Mouse (Mus musculus) embryonic facial prominence, embryonic 15.5 days (tissue): Measurements from ENCODE around the gene Hnrnpll. TPM values are rescaled to one million over a fixed set of nuclear protein-coding genes. Genes with fewer than 3 reads are reported as not detected.
A peak's percentile ranks its signal among the peaks of the same experiment; 100 is the strongest.

Experiments
- ATAC-seq: fragments of 200-750 bp; cut with Nextera tagmentation; 2 replicates; pipeline ENCODE4 v1.8.0; 2017; ENCODE audit warnings: low read depth, moderate TSS enrichment; ENCODE audit not compliant: insufficient number of reproducible peaks, low FRiP score, low TSS enrichment
- H3K27ac ChIP-seq: fragments of 300-500 bp; sonication (generic); replicated peaks from 2 replicates; pipeline ENCODE4 v1.5.1; 2015; ENCODE audit warnings: mild to moderate bottlenecking, inconsistent platforms
- H3K27me3 ChIP-seq: fragments of 300-500 bp; sonication (generic); 2 replicates; pipeline ENCODE4 v1.6.1; 2015; ENCODE audit warnings: inconsistent platforms
- H3K36me3 ChIP-seq: fragments of 300-500 bp; sonication (generic); 2 replicates; pipeline ENCODE4 v1.6.1; 2015; ENCODE audit warnings: mild to moderate bottlenecking, inconsistent platforms
- H3K4me1 ChIP-seq: fragments of 300-500 bp; sonication (generic); 2 replicates; pipeline ENCODE4 v1.6.1; 2015; ENCODE audit warnings: inconsistent platforms
- H3K4me2 ChIP-seq: fragments of 300-500 bp; sonication (generic); replicated peaks from 2 replicates; pipeline ENCODE4 v1.6.1; 2015; ENCODE audit warnings: mild to moderate bottlenecking, inconsistent platforms
- H3K4me3 ChIP-seq: fragments of 300-500 bp; sonication (generic); replicated peaks from 2 replicates; pipeline ENCODE4 v1.5.1; 2015; ENCODE audit warnings: mild to moderate bottlenecking, inconsistent platforms
- H3K9ac ChIP-seq: fragments of 300-500 bp; sonication (generic); 2 replicates; pipeline ENCODE4 v1.6.1; 2015; ENCODE audit warnings: inconsistent platforms
- H3K9me3 ChIP-seq: fragments of 300-500 bp; sonication (generic); replicated peaks from 2 replicates; pipeline ENCODE4 v1.6.1; 2016; ENCODE audit warnings: inconsistent platforms
- WGBS: fragments of 180-500 bp; shearing (Covaris S2); methylation state at CpG from one replicate; pipeline ENCODE4 v1.1.7; 2015; 5-methylcytosine and 5-hydroxymethylcytosine counted together
- polyA plus RNA-seq: library from polyadenylated mRNA; unstranded; fragments of >200 nt; fragmentation: Nextera tagmentation; extraction: Ambion mirVana; gene quantifications from 2 replicates; pipeline ENCODE4 v1.2.1, GENCODE M21; 2015

Gene Hnrnpll
- polyA plus RNA-seq, 1 experiment from 2014 or later: 59.8 TPM

DNA sequence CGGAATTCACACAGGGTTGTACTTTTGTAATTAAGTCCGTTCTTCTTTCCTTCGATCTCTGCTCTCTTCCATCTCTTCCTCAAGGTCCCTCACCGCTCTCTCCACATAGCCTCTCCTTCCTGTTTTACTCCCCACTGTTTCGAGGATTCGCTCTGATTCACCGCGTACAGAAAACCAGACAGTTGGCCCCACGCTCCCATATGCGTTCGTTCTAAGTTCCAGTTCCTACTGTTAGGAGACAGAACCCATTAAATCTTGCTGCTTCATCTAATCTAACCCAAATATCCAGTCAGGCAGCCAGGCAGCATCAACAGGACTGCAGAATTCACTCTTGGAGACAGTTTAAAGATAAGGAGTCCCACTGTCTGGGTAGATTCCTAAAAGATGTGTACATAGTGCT, 24.5 kb upstream of the Hnrnpll start:
- no peak overlapping the region for H3K9ac ChIP-seq
- H3K4me2 ChIP-seq: no peak overlapping the region
- no peaks in the 10 kb centered on the region for H3K4me1 ChIP-seq
- no peaks in the 10 kb centered on the region for H3K9me3 ChIP-seq
- H3K36me3 ChIP-seq: no peaks in the 10 kb centered on the region
- no peak for ATAC-seq
- no peak overlapping the region for H3K4me3 ChIP-seq
- 90% methylated on average over 11 of the region's 11 CpGs for WGBS
- no peaks in the 10 kb centered on the region for H3K27me3 ChIP-seq
- H3K27ac ChIP-seq: no peak overlapping the region

DNA sequence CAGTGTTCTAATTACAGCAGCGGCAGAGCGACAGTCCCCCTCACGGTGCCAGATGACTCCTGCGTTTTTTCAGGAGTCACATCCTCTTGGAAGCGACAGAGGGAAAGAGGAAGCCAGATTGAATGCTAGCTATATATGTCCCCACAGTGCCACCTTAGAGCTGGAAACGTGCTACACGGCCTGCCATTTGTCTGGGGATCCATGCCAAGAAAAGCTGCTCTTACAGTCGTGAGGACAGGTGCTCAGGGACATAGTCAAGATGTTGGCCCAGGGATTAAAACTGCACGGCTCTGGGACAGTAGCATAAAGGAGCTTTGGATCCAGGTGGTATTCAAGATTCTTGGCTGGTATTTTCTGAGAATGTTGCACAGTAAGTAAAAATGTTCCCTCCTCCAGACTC, 22.3 kb upstream of the Hnrnpll start:
- H3K4me3 ChIP-seq: no peak overlapping the region
- no peak overlapping the region for H3K27ac ChIP-seq
- no peaks in the 10 kb centered on the region for H3K27me3 ChIP-seq
- no peak overlapping the region for H3K9ac ChIP-seq
- H3K4me1 ChIP-seq: no peaks in the 10 kb centered on the region
- no peak for ATAC-seq
- no peak overlapping the region for H3K4me2 ChIP-seq
- H3K36me3 ChIP-seq: no peaks in the 10 kb centered on the region
- 67% methylated on average over 9 of the region's 9 CpGs for WGBS
- no peaks in the 10 kb centered on the region for H3K9me3 ChIP-seq

DNA sequence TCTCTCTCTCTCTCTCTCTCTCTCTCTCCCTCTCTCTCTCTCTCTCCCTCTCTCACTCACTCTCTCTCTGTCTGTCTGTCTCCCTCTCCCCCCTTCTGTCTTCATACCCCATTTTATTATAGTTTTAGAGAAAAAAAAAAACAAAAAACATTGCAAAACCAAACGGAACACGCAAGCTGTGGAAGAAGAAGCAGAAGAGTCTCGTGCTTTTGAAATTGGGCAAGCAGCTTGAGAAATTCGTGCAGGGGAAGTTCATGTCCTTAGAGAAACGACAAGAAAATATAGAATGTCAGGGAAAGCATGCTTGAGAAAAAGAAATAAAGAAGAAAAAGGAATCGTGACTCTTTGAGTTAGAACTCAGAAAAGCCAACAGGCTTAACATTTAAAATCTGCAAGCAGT, 21.1 kb upstream of the Hnrnpll start:
- H3K36me3 ChIP-seq: no peaks in the 10 kb centered on the region
- H3K27me3 ChIP-seq: no peaks in the 10 kb centered on the region
- no peak for ATAC-seq
- 68% methylated on average over 6 of the region's 6 CpGs for WGBS
- H3K9ac ChIP-seq: no peak overlapping the region
- H3K27ac ChIP-seq: no peak overlapping the region
- H3K4me2 ChIP-seq: no peak overlapping the region
- H3K4me3 ChIP-seq: no peak overlapping the region
- H3K9me3 ChIP-seq: no peaks in the 10 kb centered on the region
- H3K4me1 ChIP-seq: no peaks in the 10 kb centered on the region

DNA sequence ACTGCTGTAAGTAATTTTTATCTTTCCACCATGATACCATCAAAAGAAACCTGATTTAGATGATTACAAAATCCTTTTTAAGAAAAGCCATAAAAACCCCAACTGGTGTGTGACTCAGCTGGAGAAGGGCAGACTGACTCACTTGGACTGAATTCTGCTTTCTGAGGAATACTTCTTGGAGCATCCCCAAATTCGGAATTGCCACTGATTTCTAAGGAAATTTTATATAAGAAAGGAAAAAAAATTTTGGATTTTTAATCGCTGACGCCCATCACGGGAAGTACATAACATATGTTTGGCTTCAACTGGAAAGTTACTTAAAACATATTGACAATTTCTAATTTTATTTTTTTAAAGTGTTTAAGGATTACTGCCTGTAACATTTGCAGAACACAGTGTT, 16.6 kb upstream of the Hnrnpll start:
- no peaks in the 10 kb centered on the region for H3K27me3 ChIP-seq
- H3K4me1 ChIP-seq: no peaks in the 10 kb centered on the region
- no peak overlapping the region for H3K27ac ChIP-seq
- H3K9ac ChIP-seq: no peak overlapping the region
- H3K4me2 ChIP-seq: no peak overlapping the region
- no peak for ATAC-seq
- H3K9me3 ChIP-seq: no peaks in the 10 kb centered on the region
- H3K36me3 ChIP-seq: no peaks in the 10 kb centered on the region
- no peak overlapping the region for H3K4me3 ChIP-seq
- WGBS: 79% methylated on average over 4 of the region's 4 CpGs

DNA sequence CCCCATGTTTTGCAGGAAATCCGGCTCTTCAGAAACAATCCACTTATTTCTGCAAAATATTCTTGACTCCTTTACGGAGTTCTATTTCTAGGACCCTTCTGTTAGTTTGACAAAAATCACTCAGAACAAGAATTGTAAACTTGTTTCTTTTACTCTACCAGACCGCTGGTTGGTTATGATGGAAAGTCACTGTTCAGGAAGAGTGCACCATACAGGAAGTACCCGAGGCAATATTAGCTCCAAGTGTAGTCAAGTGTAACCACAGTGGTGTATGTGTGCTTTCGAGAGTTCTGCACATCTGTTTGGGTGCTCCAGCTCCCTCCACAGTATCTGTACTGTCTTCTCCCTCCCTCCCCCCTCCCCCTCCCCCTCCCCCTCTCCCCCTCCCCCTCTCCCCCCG, 5.1 kb upstream of the Hnrnpll start:
- Histone ChIP-seq H3K36me3 (no peaks in the 10 kb centered on the region), H3K9me3 (no peaks in the 10 kb centered on the region), H3K27ac (no peak overlapping the region), H3K4me3 (no peak overlapping the region), H3K9ac (no peak overlapping the region), H3K27me3 (no peaks in the 10 kb centered on the region), H3K4me2 (no peak overlapping the region), H3K4me1 (peaks cover 3% of the 10 kb centered on the region; the same call in 1 of the 2 replicates)
- 82% methylated on average over 5 of the region's 6 CpGs for WGBS
- ATAC-seq: no peak

DNA sequence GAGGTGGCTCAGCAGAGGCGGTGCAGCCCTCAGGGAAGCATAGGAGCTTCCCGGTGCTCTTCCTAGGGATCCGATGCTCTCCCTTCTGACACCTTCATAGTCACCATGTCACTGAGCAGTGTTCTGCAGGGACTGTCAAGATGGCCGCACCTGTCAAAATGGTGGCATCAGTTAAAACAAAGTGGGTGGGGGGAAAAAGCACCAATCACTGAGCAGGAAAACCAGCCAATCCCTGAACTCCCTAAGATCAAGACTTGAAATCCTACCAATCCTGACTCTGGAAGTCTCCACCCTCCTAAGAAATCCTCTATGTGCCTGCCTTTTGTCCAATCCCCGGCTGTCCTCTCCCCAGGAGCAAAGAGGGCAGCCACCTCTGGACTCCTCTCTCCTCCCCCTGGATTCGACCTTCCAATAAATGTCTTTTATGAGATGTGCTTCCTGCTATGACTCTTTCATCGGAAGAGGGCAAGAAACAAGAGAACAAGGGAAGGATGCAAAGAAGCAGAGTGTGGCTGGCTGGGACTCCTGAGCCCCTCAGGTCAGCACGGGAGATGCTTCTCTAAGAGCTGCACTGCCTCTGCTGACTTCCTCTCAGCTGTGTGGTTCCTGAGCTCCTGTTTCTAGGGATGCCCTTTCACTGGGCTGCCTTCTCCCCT, 1.8 kb upstream of the Hnrnpll start:
- H3K27me3 ChIP-seq: no peaks in the 10 kb centered on the region
- H3K9me3 ChIP-seq: no peaks in the 10 kb centered on the region
- no peak overlapping the region for H3K4me3 ChIP-seq
- no peak overlapping the region for H3K9ac ChIP-seq
- no peak for ATAC-seq
- no peak overlapping the region for H3K27ac ChIP-seq
- H3K4me2 ChIP-seq: no peak overlapping the region
- H3K4me1 ChIP-seq: peaks cover 18% of the 10 kb centered on the region
- H3K36me3 ChIP-seq: no peaks in the 10 kb centered on the region
- 73% methylated on average over 8 of the region's 8 CpGs for WGBS

DNA sequence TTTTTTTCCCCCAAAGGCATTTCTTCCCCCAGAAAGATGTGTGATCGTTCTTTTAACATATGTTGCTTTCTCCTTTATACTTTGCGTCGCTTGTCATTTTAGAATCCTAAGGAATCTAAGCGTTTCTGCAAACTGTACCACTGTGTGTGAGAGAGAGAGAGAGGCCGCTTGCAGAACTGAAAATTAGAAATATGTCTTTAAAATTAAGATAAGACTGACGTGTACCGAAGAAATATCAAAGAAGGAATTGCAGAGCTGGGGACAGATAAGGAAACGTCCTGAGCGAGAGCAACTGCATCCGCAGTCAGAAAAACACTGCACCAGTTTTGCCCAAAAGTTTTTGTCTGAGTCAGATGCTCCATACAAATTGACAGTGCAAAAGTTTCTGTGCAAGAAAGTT, 1.3 kb upstream of the Hnrnpll start:
- ATAC-seq: no peak
- peaks cover 18% of the 10 kb centered on the region for H3K4me1 ChIP-seq
- 72% methylated on average over 10 of the region's 10 CpGs for WGBS
- peak overlapping the region; percentile 83 for H3K4me2 ChIP-seq
- H3K9ac ChIP-seq: no peak overlapping the region
- no peaks in the 10 kb centered on the region for H3K36me3 ChIP-seq
- H3K4me3 ChIP-seq: peak overlapping the region; percentile 94; the same call in 1 of the 2 replicates
- H3K27me3 ChIP-seq: no peaks in the 10 kb centered on the region
- H3K27ac ChIP-seq: peak overlapping the region; percentile 99; the same call in 1 of the 2 replicates
- H3K9me3 ChIP-seq: no peaks in the 10 kb centered on the region

DNA sequence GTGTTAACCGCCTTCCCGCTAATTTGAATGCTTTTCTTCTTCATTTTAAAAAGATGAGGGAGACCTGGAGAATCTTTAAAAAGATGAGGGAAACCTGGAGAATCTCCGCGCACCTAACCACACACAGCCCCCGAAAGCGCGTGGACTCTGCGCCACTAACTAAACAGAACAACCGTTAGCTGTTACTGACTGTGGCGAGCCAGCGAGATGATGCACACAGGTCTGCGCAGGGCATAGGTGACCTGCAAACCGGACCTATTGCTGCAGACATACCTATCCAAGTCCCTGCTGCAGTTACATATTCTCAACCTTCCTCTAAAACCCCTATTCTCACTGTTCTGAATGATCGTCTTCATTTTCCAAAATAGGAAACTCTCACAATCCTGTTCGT, 481 bp upstream of the Hnrnpll start:
- H3K4me3 ChIP-seq: peak overlapping the region; percentile 94
- ATAC-seq: no peak
- no peaks in the 10 kb centered on the region for H3K9me3 ChIP-seq
- peaks cover 18% of the 10 kb centered on the region for H3K4me1 ChIP-seq
- H3K4me2 ChIP-seq: peak overlapping the region; percentile 83
- no peaks in the 10 kb centered on the region for H3K27me3 ChIP-seq
- H3K36me3 ChIP-seq: no peaks in the 10 kb centered on the region
- H3K27ac ChIP-seq: peak overlapping the region; percentile 99
- WGBS: 2% methylated on average over 15 of the region's 15 CpGs
- peak overlapping the region; percentile 54 for H3K9ac ChIP-seq

DNA sequence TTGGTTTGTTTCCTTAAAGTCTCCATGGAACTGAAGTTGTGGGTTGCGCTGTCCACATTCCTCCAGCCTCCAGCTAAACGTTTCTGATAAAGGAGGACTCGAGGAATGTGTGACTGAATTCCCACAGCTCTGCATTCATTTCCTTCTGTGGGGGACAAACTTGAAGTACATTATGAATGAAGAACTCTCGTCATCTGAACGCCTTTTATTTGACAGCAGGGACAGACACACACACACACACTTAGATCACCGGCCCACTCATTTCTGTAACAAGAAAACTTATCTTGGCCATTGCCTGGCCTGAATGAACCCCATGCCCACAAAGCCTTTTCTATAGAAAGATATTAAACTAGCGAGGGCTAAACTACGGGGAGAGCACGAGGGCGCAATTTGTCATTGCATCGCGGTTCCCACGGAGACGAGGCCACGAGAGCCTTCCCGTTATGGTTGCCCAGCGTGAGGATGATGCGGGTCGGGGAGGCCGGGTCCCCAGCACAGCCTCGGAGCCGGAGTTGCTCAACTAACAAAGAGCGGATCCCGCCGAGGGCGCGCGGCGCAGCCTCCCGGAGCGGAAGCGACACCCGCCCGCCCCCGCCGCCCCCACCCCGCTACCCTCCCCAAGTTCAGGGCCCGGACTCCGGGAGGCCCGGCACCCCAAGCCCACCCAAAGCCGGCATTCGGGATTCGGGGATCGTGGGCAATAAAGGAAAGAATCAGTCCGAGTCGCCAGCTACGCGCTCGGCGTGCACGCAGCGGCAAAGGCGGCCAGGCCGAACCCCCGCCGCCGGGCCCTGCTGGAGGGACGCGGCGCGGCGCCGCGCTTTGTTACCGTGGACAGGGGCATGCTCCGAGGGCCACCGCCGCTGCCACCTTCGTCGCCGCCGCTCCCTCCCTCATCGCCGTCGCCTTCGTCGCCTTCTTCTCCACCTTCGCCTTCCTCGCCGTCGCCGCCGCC, 1.0 kb downstream of the Hnrnpll start:
- peaks cover 18% of the 10 kb centered on the region for H3K4me1 ChIP-seq
- no peaks in the 10 kb centered on the region for H3K27me3 ChIP-seq
- H3K9me3 ChIP-seq: no peaks in the 10 kb centered on the region
- peak; percentile 26; the same call in 1 of the 2 replicates for ATAC-seq
- under 1% methylated on average over 83 of the region's 83 CpGs for WGBS
- peak overlapping the region; percentile 94 for H3K4me3 ChIP-seq
- peak overlapping the region; percentile 99 for H3K27ac ChIP-seq
- H3K4me2 ChIP-seq: peak overlapping the region; percentile 83
- no peaks in the 10 kb centered on the region for H3K36me3 ChIP-seq
- H3K9ac ChIP-seq: peak overlapping the region; percentile 92

DNA sequence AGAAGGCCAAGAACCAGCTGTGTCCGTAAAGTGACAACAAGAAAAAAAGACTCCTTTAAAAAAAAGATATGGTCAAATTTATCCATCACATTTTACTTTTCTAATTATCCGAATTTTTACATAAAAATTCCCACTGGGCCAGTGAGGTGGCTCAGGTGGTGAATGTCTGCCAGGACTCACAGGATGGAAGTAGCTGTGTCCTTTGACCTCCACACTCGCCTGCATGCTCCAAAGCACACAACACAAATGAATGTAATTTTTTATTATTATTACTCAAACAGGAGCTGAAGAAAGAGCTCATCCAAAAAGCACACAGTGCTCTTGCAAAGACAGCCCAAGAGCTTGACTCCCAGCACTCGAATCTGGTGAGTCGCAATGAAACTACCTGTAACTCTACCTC, 2.0 kb downstream of the Hnrnpll start:
- peak overlapping the region; percentile 94 for H3K4me3 ChIP-seq
- WGBS: 15% methylated on average over 5 of the region's 5 CpGs
- H3K9ac ChIP-seq: peak overlapping the region; percentile 92; the same call in 1 of the 2 replicates
- H3K4me2 ChIP-seq: peak overlapping the region; percentile 83
- no peaks in the 10 kb centered on the region for H3K36me3 ChIP-seq
- H3K27ac ChIP-seq: no peak overlapping the region
- no peaks in the 10 kb centered on the region for H3K27me3 ChIP-seq
- no peak for ATAC-seq
- peaks cover 18% of the 10 kb centered on the region for H3K4me1 ChIP-seq
- no peaks in the 10 kb centered on the region for H3K9me3 ChIP-seq

DNA sequence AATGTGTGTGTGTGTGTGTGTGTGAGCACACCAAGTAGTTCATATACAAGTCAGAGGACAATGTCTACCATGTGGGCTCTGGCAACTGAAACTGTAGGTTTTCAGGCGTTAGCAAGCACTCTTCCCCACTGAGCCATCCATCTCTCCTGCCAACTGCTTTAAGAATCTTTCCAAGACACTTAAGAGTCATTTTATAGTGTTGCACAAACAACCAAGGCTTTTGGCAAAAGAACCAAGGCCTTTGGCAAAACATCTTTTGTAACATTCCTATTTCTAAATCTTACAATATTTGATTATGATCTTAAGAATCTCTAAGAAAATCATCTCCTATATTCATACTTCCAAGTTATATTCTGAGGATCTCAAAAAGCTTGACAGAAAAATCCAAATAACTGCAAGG, 2.4 kb downstream of the Hnrnpll start:
- no peaks in the 10 kb centered on the region for H3K9me3 ChIP-seq
- H3K4me3 ChIP-seq: peak overlapping the region; percentile 94
- ATAC-seq: no peak
- no peak overlapping the region for H3K27ac ChIP-seq
- H3K9ac ChIP-seq: no peak overlapping the region
- no peaks in the 10 kb centered on the region for H3K36me3 ChIP-seq
- H3K27me3 ChIP-seq: no peaks in the 10 kb centered on the region
- peak overlapping the region; percentile 83 for H3K4me2 ChIP-seq
- WGBS: 10% methylated on average over 1 of the region's 1 CpGs
- H3K4me1 ChIP-seq: peaks cover 18% of the 10 kb centered on the region
